Mouse (Mus musculus) ovary, adult 18-20 months (tissue): Measurements from ENCODE around the gene Sec63.

Experiments used
- DNase-seq: peaks from one replicate; pipeline ENCODE4 v3.0.0; 2022; ENCODE audit warnings: low spot score, mixed read lengths

Sec63 gene

DNA sequence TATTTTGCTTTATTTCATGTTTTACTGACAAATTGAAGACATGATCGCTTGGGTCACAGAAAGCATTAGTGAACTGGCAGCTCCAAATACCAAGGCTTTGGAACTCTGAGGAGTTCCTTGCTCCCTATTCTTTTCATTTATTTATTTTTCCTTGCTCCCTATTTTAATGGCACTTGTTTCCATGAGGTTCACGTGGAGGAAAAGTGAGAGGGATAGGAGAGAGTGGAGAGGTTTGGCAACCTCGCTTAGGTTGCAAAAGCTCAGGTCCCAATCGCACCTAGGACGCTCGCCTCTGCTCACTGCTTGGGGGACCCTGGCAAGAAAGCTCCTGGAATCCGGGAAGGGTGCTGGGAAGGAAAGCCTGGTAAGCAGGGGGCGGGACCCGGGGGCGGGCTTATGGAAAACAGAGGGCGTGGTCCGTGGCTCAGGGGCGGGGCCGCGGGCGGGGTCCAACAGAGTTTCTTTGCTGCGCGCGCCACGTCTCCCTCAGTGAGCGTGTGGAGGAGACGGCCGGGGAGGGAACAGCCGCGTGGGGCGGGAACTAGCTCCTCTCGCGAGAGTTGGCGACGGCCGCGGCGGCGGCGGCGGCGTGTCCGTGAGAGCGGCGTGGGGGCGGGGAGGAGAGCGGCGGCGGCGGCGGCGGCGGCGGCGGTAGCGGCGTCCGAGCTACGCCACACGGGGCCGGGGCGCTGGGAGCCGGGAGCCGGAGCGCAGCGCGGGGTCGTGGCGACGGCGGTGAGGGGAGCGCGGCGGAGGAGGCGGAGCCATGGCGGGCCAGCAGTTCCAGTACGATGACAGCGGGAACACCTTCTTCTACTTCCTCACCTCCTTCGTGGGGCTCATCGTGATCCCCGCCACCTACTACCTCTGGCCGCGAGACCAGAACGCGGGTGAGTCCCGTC lies at the start of gene Sec63:
Gene Sec63 (plus strand): TSS at position 498 of the 902 bp plus-strand sequence.
- DNase-seq: peak; percentile 96

DNA sequence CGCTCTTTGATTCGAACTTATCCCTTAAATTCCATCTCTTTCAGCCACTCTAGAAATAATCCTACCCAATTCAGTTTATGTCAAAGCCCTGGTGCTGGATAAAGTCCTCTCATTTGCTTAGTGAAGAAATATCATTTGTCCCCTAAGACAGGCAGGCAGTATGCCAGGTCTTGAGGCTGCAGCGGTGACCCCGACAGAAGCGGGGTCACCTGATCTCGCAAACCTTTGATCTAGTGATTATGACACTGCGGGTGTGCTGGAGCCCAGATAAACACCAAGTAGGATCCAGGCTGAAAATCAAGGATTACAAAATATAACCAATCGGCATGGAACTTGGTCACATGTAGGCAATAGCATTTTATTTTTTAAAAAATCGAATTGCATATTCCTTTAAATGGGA lies 46.6 kb upstream of the Sec63 start:
- no peak for DNase-seq

DNA sequence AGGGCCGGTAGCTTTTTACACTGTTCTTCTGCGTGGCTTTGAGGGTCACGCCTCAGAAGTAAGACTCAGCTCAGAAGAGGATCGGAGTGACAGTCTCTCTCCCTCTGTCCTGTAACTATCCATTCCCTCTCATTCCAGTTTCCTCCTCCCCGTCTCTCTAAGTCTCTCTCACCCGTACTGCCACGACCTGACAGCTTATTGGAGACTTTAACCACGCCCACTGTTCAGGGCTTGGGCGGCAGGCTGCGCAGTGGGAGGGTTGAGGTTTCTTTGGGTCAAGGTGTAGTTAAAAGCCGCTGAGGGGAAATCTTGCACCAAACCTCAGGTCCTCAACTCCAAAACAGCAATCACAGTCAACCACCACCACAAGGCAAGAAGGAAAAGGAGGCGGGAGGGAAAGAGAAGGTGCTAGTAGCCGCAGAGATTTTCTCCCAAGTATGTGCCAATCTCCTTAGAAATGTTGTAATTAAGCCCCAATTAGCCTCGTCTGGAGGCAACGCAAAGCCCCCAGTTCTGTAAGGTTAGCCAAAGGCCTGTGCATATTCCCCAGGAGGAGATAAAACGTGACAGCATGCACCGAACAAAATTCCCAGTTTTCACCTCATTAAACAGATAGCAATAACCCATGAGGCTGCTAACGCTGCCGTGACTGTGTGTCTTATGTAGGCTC lies 45.8 kb upstream of the Sec63 start:
- no peak for DNase-seq

DNA sequence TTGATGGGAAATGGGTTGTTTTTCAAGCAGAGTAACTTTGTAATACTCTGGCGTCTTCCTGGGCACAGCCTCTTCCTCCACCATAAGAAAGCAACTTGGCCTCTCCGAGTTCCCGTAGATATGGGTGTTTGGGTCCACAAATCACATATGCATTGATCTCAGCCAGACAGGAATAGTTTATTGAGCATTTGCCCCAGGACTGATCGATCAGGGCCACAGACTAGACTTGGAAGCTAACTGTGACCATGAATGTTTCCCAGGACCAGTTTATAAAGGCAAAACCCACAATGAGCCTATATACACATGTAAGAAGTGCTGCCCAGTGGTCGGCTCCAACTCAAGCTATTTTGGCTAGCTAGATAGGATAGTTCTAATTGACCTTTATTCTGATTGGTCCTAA lies 39.2 kb upstream of the Sec63 start:
- DNase-seq: no peak

DNA sequence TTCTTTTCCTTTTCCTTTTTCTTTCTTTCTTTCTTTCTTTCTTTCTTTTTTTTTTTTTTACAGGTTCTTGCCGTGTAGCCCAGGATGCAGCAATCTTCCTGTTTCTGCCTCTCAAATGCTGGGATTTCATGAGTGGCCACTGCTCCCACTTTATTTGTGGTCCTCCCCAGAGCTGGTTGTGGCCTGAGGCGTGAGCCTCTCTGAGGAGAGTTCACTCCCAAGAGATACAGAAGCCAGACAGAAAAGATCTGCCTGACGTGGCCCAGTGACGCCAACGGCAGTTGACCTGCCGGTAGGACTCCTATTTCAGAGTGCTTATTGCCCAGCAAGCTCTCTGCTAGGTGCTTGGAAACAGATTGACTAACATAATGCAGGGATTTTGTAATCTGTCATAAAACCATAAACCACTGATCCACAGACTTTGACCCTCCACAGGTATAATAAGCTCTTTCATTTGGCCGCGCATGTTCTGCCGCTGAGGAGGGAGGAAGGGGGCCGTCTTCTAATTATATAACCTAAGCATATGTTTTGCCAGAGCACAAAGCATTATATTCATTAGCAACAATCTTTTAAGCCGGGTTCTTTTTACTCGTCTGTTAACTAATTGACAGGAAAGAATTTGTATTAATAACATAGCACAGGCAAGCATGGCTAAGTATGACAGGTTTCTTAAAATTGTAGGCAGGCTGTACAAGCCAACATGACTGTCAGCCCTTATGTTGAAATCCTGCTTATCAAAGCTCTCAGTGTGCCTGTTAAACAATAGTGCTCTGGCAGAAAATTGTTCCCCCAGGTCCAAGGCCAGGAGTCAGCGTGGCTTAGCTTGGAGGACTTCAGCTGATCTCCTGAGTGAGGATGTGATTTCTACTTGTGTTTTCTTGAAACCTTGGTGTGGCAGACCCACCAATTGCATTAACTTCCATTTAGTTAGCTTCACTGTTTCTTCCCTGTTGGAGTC lies 37.7 kb upstream of the Sec63 start:
- DNase-seq: no peak

DNA sequence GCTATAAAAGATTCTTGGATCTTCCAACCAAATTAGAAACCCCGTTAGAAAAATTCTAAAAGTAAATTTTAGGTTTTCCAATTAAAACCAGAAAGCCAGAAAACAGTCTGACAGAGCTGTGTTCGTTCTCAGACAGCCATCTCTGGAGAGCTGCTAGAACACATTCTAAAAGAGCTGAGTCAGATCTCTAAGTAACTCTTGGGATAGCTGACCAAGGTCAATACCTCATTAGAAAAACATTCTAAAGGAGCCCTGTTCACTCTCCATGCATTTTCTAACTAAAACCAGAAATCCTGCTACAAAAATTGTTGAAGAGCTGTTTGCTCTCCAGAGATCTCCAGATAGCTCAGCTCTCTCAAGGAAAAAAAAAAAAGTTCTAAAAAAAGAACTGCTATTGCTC lies 31.7 kb upstream of the Sec63 start:
- DNase-seq: no peak

DNA sequence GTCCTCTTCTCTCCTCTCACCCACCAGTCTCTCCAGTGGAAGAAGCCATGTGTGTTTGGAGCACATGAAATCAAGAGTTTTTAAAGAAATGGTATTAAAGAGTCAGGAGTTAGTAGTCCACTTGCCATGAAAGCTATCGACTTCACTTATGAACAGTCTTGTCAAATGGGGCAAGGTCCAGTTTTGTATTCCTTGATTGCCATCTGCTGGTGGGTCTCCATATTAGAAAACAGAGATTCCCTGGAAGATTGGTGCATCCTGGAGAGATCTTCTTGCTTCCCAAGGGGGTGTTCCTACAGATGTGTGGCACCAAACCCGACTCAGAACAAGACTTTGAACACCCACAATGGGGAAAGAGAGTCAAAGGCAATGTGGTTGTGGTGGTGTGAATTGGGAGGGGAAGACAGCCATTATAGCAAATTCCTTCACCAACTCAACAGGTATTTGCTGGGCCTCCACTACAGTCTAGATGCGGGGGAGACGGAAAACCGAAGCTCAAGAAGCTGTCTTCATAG lies 26.7 kb upstream of the Sec63 start:
- no peak for DNase-seq

DNA sequence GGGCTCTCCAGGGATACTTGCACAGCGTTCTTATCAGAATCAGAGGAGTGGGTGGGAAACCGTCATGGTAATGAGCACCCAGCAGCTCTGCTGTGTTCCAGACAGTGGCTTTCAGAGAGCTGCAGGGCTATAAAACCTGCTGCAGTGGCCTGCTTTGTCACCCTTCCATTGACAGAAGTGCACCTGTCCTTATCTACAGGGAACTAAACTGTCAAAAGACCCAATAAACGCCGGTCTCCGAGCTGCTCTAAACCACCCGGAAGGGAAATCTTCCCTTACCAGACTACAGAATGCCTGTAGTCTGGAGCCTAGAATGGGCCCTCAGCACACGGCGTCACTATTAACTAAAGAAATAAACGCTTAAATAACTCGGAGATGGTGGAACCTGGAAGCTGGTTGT lies 9.5 kb upstream of the Sec63 start:
- no peak for DNase-seq

DNA sequence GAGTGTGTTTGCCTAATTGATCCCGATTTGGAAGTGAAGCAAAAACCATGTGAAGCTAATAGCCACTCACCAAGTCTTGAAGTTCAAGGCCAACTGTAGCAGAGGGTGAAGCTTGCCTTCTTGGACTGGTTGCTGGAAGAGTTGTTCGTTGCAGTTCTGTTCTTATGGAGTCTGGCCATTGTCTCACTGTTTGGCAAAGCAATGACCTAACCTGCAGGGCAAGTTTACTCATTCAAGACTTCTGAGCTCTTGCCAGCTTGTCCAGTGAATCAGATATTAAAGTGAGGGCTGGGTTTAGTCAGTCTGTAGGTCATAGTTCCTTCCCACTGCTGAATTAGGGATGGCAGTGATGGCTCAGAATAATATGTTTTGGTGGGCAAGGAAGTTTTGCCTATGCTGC lies 7.0 kb upstream of the Sec63 start:
- no peak for DNase-seq

DNA sequence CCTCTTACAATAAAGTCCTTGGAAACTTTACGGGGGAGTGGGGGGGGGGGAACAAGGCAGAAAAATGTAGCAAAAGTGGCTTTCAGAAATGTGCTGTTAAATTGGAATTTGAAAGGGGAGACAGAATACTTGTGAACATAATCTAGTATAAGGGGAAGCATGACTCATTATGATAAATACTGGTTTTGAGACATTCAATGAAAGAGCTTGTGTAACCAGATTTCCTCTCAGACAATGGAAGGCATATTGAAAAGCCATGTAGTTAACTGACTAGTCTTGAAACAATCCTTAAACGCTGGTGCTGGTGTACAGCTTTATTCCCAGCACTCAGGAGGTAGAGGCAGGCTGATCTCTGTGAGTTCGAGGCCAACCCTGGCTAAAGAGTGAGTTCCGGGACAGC lies 1.6 kb upstream of the Sec63 start:
- no peak for DNase-seq

DNA sequence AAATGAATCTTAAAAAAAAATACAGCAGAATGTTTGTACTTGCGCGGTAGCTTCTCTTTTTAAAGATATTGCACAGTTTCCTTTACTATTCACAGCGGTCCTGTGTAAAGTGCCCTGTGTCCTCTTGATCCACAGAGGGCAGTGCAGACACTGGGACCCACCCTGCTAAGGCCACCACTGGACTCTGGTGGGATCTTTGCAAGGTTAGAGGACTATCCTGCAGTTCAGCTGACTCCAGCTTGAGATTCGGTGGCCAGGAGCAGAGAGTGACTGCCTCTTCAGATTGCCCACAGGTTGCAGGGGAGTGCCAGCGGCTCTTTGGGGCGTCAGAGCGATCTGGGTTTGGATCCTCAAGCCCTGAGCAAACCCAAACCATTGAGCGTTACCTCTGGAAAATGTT lies 967 bp upstream of the Sec63 start:
- DNase-seq: no peak

DNA sequence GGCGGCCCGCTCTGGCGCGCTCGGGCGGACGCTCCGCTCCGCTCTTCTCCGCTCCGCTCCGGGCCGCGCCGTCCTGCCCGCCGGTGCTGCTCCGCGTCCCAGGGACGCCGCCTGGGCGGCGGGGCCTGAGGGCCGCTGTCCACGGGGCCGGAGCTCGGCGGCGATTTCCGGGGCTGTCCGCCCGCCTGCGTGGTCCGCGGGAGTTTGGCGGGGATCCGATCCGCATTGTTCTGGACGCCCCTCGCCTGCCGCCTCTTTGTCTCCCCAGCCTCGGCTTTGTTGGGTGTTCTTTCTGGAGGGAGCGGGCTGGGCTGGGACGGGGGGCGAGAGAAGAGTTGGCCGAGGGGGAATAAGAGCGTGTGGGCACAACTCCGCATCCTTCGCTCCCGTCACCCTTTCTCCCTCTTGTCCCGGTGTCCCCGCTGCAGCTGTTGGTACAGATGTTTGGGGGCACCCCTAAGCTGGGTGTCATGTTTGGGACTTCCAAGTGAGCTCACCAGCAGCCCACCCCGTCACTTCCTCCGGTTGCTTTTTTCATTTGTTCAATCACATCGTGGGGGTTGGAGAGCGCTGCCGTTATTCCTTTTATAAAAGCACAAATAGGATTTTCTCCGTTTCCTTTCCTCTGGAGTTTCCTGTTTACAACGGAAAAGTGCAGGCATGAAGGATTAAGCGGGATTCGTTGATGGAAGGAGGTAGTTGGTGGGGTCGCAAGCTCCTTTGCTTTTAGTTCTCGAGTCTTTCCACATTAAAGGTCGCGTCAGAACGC lies 789 bp downstream of the Sec63 start:
- no peak for DNase-seq

DNA sequence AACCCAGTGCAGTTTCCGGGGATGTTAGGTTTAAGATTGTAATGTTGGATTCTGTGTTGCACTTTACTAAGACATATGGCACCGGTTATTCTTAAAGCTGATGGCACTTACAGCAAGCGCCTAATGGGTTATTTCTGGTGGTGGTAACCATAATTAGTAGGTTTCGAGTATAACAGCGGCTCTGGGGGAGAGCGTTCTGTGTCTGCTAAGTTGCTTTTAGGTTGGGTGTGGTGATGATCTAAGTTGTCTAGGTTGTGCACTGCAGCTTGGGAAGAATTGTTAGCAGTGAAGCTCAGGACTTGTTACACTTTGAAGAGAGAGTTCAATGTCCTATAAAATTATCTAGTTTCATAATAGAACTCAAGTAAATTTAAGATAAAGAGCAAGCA lies 1.4 kb downstream of the Sec63 start:
- DNase-seq: no peak

DNA sequence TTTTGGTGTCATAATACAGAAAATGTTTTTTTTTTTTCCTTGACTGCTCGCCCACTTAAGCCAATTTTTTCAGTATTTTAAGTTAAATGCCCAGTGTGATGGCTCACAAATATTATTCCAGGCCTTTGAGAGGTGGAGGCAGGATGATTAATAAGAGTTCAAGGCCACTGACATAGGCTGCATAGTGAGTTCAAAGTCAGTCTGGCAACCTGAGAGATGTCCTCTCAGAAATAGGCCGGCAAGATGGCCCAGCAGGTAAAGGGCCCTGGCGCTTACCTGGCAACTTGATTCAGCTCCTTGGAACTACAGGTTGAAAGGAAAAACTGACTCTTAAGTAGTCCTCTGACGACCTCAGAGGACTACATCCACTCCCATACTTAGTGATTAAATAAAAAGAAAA lies 1.9 kb downstream of the Sec63 start:
- no peak for DNase-seq

DNA sequence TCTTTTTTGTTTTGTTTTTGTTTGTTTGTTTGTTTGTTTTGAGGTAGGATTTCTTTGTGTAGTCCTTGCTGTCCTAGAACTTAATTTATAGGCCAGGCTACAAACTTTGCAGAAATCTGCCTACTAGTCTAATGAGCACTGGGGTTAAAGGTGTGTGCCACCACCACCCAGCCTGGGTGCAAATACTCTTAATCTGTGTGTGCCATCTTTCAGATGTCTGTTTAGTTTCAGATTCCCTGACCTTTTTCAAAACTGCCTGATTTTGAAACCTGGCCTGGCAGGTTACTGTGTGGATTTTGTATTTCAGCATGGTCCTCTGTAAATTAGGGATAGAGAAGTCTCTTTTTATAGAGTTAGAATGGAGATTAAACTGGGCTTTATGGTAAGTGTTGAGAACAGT lies 4.0 kb downstream of the Sec63 start:
- DNase-seq: no peak

DNA sequence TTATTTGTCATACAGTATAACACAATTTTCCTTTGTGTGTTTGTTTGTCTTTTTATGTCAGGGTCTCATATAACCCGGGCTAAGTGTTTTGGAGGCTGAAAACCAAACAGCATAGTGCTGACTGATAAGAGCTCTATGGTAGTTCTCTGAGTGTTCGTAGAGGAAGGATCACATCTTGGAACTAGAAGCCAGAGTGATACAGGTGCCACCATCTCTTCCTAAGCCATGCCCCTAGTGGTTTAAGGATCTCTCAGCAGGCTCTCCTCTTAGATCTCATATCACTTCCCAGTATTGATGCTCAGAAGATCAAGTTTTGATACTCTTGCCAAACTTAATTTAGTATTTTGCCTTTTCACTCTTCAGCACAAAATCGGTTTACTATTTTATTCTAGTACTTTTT lies 14.2 kb downstream of the Sec63 start:
- no peak for DNase-seq

DNA sequence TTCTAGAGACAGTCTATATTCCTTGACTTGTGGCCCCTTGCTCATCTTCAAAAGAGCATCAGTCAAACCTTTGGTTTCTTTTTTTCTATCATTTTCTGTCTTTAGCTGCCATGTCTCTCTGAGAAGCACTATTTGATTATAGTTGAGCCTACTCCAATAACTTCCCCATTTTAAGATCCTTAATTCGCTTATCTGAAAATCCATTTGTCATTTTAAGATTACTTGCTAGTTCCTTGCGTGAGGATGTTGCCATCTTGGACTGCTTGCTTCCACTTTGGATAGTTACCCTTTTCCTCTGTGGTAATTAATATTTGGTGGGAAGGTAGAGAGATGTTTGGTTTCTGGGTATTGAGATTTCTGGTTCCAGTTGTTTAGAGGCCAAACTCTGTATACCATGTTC lies 19.5 kb downstream of the Sec63 start:
- no peak for DNase-seq

DNA sequence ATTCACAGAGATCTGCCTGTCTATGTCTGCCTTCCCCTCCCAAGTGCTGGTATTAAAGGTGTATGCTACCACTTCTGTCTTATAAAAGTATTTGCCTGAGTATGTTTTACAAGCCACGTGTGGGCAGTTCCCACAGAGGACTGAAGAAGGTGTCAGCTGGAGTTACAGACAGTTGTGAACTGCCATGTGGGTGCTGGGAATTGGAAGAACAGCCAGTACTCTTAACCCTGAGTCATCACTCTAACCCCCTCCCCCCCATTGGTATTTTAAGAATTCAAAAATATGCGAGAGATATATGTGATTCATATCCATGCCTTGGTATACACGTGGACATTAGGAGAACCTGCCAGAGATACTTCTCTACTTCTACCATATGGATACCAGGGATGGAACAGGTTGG lies 20.4 kb downstream of the Sec63 start:
- no peak for DNase-seq

DNA sequence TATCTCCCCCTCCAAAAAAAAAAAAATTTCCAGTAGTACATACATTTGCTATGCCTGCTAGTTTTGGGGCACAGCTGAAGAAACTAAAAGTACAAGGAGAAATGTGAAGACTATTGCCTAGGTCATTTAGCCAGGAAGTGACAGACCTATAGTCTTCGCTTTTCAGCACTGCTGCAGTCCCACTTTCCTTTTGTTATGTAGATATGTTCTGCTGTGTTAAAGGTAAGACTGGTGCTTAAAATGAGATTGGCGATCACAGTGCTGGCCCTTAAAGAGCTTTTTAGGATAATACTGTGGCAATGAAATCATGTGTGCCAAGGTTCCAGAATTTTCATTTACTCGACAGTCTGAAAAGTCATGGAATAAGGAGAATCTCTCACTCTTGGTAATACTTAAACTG lies 39.6 kb downstream of the Sec63 start:
- no peak for DNase-seq

DNA sequence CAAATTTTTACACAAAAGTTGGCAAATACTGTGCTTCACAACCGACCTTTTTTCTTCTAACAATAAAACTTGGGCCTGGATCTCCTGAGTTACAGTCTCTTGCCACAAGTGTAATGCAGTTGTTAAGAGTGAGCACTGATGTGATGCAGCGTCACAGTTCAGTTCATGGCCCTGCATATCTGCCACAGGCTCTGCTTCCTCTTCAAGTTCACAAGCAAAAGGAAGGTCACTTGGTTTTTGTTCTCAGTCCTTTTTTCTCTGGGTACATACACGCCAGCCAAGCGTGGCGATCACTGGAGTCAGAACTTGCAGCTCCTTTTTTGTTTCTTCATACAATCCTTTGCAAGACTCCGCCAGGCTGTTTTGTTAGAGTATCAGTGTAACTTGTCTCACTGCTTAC lies 64.6 kb downstream of the Sec63 start:
- no peak for DNase-seq

DNA sequence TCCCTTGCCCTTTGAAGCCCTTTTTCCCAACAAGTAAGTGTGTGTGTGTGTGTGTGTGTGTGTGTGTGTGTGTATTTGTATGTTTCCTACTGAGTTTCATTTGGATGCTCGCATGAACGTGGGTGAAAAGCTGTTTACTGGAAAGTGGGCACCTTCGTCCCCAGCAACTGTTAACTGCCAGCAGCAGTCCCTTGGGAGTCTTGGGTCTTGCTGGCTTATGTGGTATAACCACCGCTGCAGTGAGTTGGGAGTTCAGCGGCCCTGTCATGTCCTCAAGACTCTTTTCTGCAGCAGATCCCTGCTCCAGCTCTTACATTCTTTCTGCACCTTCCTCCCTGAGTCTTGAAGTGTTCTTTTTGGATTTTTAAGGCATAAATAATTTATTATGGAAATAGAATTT lies 65.9 kb downstream of the Sec63 start:
- DNase-seq: no peak

DNA sequence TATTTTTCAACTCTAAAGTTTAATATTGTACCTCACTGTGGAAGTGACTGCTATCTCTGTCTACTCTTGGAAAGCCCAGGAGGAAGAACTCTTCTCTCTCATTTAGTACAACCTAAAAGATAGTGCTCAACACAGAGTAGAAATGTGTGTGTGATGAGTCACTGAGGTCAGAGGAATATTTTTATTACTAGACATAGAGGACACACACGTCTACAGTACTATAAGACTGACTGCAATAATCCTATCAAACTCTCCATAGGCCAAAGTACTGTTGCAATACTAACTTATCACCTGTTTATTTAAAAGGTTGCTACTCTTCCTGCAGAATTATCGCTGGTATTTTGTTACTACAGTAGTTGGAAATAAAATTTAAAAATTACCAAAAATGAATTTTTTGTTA lies 68.7 kb downstream of the Sec63 start:
- DNase-seq: no peak
